Mouse (Mus musculus) MEL (cell line): ENCODE results near the gene Raph1. TPM values are rescaled to one million over a fixed set of nuclear protein-coding genes. Genes with fewer than 3 reads are reported as not detected.

Source experiments
- DNase-seq: peaks from one replicate; pipeline ENCODE4 v3.0.0; 2011; ENCODE audit warnings: low read depth, low spot score
- H3K27ac ChIP-seq: 2 replicates; pipeline ENCODE4 v1.5.1; 2012; ENCODE audit warnings: low read depth, mild to moderate bottlenecking, control low read depth, low read length, moderate library complexity; ENCODE audit not compliant: control insufficient read depth
- H3K27me3 ChIP-seq, 2 experiments: fragments of 150-350 bp in 1 of 2; sonication (generic) in 1 of 2; 2 replicates each; pipeline ENCODE4 v1.6.1; 2012; ENCODE audit warnings: low read length in 2 of 2, mild to moderate bottlenecking in 2 of 2, improper control_type of control experiment in 1 of 2, moderate library complexity in 1 of 2; ENCODE audit not compliant: insufficient read depth in 2 of 2, control insufficient read depth in 1 of 2
- H3K36me3 ChIP-seq, 2 experiments: 2 replicates each; pipeline ENCODE4 v1.6.1; 2012 to 2014; ENCODE audit warnings: low read length in 2 of 2, improper control_type of control experiment in 1 of 2, inconsistent platforms in 1 of 2, mild to moderate bottlenecking in 1 of 2; ENCODE audit not compliant: insufficient read depth in 2 of 2, control insufficient read depth in 1 of 2
- H3K4me1 ChIP-seq, 2 experiments: fragments of 150-350 bp in 1 of 2; sonication (generic) in 1 of 2; 2 replicates each; pipeline ENCODE4 v1.6.1; 2012; ENCODE audit warnings: low read length in 2 of 2, improper control_type of control experiment in 1 of 2, mild to moderate bottlenecking in 1 of 2; ENCODE audit not compliant: insufficient read depth in 2 of 2, control insufficient read depth in 1 of 2
- H3K4me3 ChIP-seq, 2 experiments: fragments of 150-350 bp in 1 of 2; sonication (generic) in 1 of 2; 2 replicates each; pipeline ENCODE4 v1.5.1; 2012; ENCODE audit warnings: low read depth in 2 of 2, low read length in 2 of 2, mild to moderate bottlenecking in 2 of 2, moderate library complexity in 2 of 2, control low read depth in 1 of 2, improper control_type of control experiment in 1 of 2; ENCODE audit not compliant: control insufficient read depth in 1 of 2, insufficient read depth in 1 of 2
- H3K79me2 ChIP-seq: 2 replicates; pipeline ENCODE4 v1.6.1; 2012; ENCODE audit warnings: mild to moderate bottlenecking, low read length, moderate library complexity; ENCODE audit not compliant: control insufficient read depth, poor library complexity, insufficient read depth
- H3K9ac ChIP-seq: 2 replicates; pipeline ENCODE4 v1.6.1; 2012; ENCODE audit warnings: low read depth, mild to moderate bottlenecking, control low read depth, low read length, moderate library complexity; ENCODE audit not compliant: control insufficient read depth, poor library complexity, severe bottlenecking
- H3K9me3 ChIP-seq: fragments of 150-350 bp; sonication (generic); replicated peaks from 2 replicates; pipeline ENCODE4 v1.6.1; 2012; ENCODE audit warnings: mild to moderate bottlenecking, low read length, improper control_type of control experiment, moderate library complexity; ENCODE audit not compliant: insufficient read depth
- CHD1 ChIP-seq: IDR thresholded peaks from 2 replicates; pipeline ENCODE4 v1.6.1; 2012; ENCODE audit warnings: low read depth, mild to moderate bottlenecking, inconsistent platforms, low read length, improper control_type of control experiment
- E2F4 ChIP-seq: IDR thresholded peaks from 2 replicates; pipeline ENCODE4 v1.6.1; 2011; ENCODE audit warnings: low read depth, low read length, improper control_type of control experiment, borderline replicate concordance
- ETS1 ChIP-seq: IDR thresholded peaks from 2 replicates; pipeline ENCODE4 v1.6.1; 2012; ENCODE audit warnings: low read depth, mild to moderate bottlenecking, inconsistent platforms, low read length, improper control_type of control experiment, moderate library complexity
- MYB ChIP-seq: IDR thresholded peaks from 2 replicates; pipeline ENCODE4 v1.6.1; 2011; ENCODE audit warnings: mild to moderate bottlenecking, low read depth, low read length, improper control_type of control experiment
- POLR2AphosphoS2 ChIP-seq: IDR thresholded peaks from 2 replicates; pipeline ENCODE4 v1.6.1; 2011; ENCODE audit warnings: low read length, improper control_type of control experiment
- POLR2AphosphoS5 ChIP-seq: IDR thresholded peaks from 2 replicates; pipeline ENCODE4 v1.6.1; 2012; ENCODE audit warnings: low read depth, borderline replicate concordance, mild to moderate bottlenecking, inconsistent platforms, low read length, moderate library complexity, mixed read lengths
- RCOR1 ChIP-seq: IDR thresholded peaks from 2 replicates; pipeline ENCODE4 v1.6.1; 2012; ENCODE audit warnings: low read depth, mild to moderate bottlenecking, inconsistent platforms, low read length, improper control_type of control experiment
- SIN3A ChIP-seq: IDR thresholded peaks from 2 replicates; pipeline ENCODE4 v1.6.1; 2012; ENCODE audit warnings: low read length, improper control_type of control experiment, inconsistent platforms
- TAL1 ChIP-seq: IDR thresholded peaks from 2 replicates; pipeline ENCODE4 v1.6.1; 2012; ENCODE audit warnings: mild to moderate bottlenecking, inconsistent platforms, low read length, moderate library complexity, mixed read lengths
- TBP ChIP-seq: IDR thresholded peaks from 2 replicates; pipeline ENCODE4 v1.8.0; 2011; ENCODE audit warnings: low read depth, low read length, improper control_type of control experiment
- TCF12 ChIP-seq: IDR thresholded peaks from 2 replicates; pipeline ENCODE4 v1.6.1; 2014; ENCODE audit warnings: low read depth, mild to moderate bottlenecking, inconsistent platforms, low read length, improper control_type of control experiment, moderate library complexity
- ZKSCAN1 ChIP-seq: IDR thresholded peaks from 2 replicates; pipeline ENCODE4 v1.6.1; 2012; ENCODE audit warnings: low read depth, mild to moderate bottlenecking, inconsistent platforms, low read length, improper control_type of control experiment, moderate library complexity
- ZMIZ1 ChIP-seq: IDR thresholded peaks from 2 replicates; pipeline ENCODE4 v1.6.1; 2012; ENCODE audit warnings: low read depth, mild to moderate bottlenecking, inconsistent platforms, low read length, improper control_type of control experiment, moderate library complexity
- ZNF384 ChIP-seq: IDR thresholded peaks from 2 replicates; pipeline ENCODE4 v1.6.1; 2012; ENCODE audit warnings: low read depth, mild to moderate bottlenecking, inconsistent platforms, low read length, improper control_type of control experiment
- polyA plus RNA-seq, 2 experiments: library from polyadenylated mRNA; stranded (reverse) in 1 of 2; unstranded in 1 of 2; fragments of >175 nt in 1 of 2; fragments of >200 nt in 1 of 2; gene quantifications; 2 replicates each; pipeline versions ENCODE4 v1.2.1 to v1.2.4; 2012; ENCODE audit warnings: low replicate concordance in 2 of 2, low read depth in 1 of 2; ENCODE audit not compliant: insufficient read length in 2 of 2, insufficient read depth in 1 of 2, missing spikeins in 1 of 2
- total RNA-seq: library from RNA; depleted of rRNA; stranded (reverse); fragments of 300-350 nt; gene quantifications from 2 replicates; pipeline ENCODE4 v1.2.3, GENCODE M21; 2012

Raph1 gene
- total and polyA plus RNA-seq, 3 experiments: 0.42 to 0.67 TPM; not detected in 1

- Histone ChIP-seq H3K27me3 (peaks cover 0 to 3% of the 10 kb centered on the region in 2 experiments; a peak in 2 of 4 replicates), H3K79me2 (no peaks in the 10 kb centered on the region), H3K4me1 (no peaks in the 10 kb centered on the region), H3K36me3 (no peaks in the 10 kb centered on the region), H3K4me3 (no peak overlapping the region), H3K9me3 (no peaks in the 10 kb centered on the region), H3K27ac (no peak overlapping the region), H3K9ac (no peak overlapping the region)
- TF ChIP-seq ZKSCAN1: no peak
- TF ChIP-seq ZNF384: no peak
- DNase-seq: no peak
These were observed 33.0 kb upstream of the Raph1 start for GRCm38 (mm10) chr1:60599926-60600325.

GRCm38 (mm10) chr1:60599013-60599701, 32.3 kb upstream of the Raph1 start:
- H3K4me1 ChIP-seq: no peaks in the 10 kb centered on the region
- no peak overlapping the region for H3K4me3 ChIP-seq
- TF ChIP-seq TAL1 (no peak), POLR2AphosphoS5 (no peak), MYB (no peak), TCF12 (no peak), TBP (no peak), E2F4 (no peak), ETS1 (no peak), RCOR1 (no peak), SIN3A (no peak), ZMIZ1 (no peak), POLR2AphosphoS2 (no peak), CHD1 (no peak)
- TF ChIP-seq, all 39 proteins: peak for 0
- Histone ChIP-seq H3K27me3 (peaks cover 0 to 3% of the 10 kb centered on the region in 2 experiments; a peak in 2 of 4 replicates), H3K9ac (no peak overlapping the region), H3K27ac (no peak overlapping the region), H3K9me3 (no peaks in the 10 kb centered on the region), H3K36me3 (no peaks in the 10 kb centered on the region), H3K79me2 (no peaks in the 10 kb centered on the region)
- no peak for DNase-seq
